8 mouse cellular contexts compared by ENCODE assay signal in the genomic region with DNA sequence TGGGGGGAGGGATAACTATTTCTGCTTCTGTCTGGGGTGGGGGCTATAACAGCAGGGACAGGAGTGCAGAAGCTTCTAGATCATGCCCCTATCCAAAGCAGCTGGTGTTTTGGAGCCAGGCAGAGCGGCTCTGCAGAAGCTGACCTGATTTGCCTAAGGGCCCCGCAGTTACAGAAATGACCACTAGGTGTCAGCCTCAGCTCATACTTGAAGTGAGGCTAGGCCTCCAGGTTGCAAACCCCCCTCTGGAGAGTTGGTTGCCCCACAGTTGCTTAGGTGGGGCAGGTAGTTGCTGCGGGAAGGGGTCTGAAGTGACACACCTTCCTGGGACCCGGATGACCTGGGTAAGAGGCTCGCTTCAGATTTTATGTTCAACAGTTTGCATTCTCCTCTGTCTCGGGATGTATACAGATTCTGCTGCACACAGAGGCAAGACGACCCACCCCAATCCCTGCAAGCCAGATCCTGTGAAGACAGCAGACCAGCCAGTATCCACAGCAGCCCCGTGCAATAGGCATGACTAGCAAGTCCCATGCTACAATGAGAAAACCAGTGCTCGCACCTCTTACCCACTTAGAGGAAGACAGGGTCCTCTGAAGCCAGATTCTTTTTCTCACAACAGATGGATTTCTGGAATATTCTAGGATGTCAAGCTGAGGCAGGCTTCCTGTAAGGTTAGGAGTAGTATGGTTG. TPM values are rescaled to one million over a fixed set of nuclear protein-coding genes. Genes with fewer than 3 reads are reported as not detected.
A peak's percentile ranks its signal among the peaks of the same experiment; 100 is the strongest.
DNase-seq lines count a peak whose midpoint lies in the region; ATAC-seq and TF ChIP-seq lines count a peak whose summit lies in the region.

No protein-coding gene starts in this region.

- no peak for ATAC-seq in heart, embryonic 11.5 days (replicated peaks; ENCODE audit: insufficient number of reproducible peaks, low FRiP score, low TSS enrichment)
- ATAC-seq in frontal cortex, adult (ENCODE audit: low TSS enrichment) = peak; percentile 42
- ATAC-seq in hindbrain, embryonic 14.5 days (ENCODE audit: low FRiP score) = 0 out of 2 replicates have a peak, but pooled peaks have one; percentile 18

- TF ChIP-seq CTCF in cerebellum, adult 2 months (IDR thresholded peaks at IDR 0.05; ENCODE audit: borderline replicate concordance, insufficient read depth, low read depth, low read length) = peak; percentile 96

- peaks cover 57% of the 10 kb centered on the region for H3K4me1 ChIP-seq in heart, embryonic 11.5 days (ENCODE audit: control insufficient read depth, insufficient read depth, low read length)
- peaks cover 16% of the 10 kb centered on the region for H3K4me1 ChIP-seq in cerebellum, adult 2 months (ENCODE audit: control insufficient read depth, insufficient read depth, low read length)
- H3K4me1 ChIP-seq in hindbrain, embryonic 14.5 days (replicated peaks; ENCODE audit: control insufficient read depth, insufficient read depth, low read length) = peaks cover 24% of the 10 kb centered on the region

- no peak for TF ChIP-seq POLR2A in cerebellum, adult 2 months (IDR thresholded peaks at IDR 0.05; ENCODE audit: borderline replicate concordance, insufficient read depth, low read length)

- H3K27ac ChIP-seq in heart, embryonic 11.5 days (ENCODE audit: low read depth, low read length) = no peak overlapping the region
- no peak overlapping the region for H3K27ac ChIP-seq in cerebellum, adult 2 months (ENCODE audit: insufficient read depth, low read length)
- no peak overlapping the region for H3K27ac ChIP-seq in hindbrain, embryonic 14.5 days

- peak; percentile 96 for DNase-seq in heart, adult 11 months
- DNase-seq in cerebellum, adult 2 months = peak; percentile 83 to 92
- peak; percentile 96 for DNase-seq in hindbrain, embryonic 14.5 days (ENCODE audit: low spot score)
- peak; percentile 81 to 85 for DNase-seq in left cerebral cortex, postnatal 36 days (ENCODE audit: low spot score in 2 of 2)
- peak; percentile 90 for DNase-seq in naive thymus-derived CD4-positive, alpha-beta T cell, adult 2 months (ENCODE audit: low read depth)
- peak; percentile 66 to 72 for DNase-seq in spleen, postnatal 36 days (ENCODE audit: low spot score in 2 of 2)

- no peaks in the 10 kb centered on the region for H3K36me3 ChIP-seq in heart, embryonic 11.5 days (ENCODE audit: control insufficient read depth, insufficient read depth, low read length)
- no peaks in the 10 kb centered on the region for H3K36me3 ChIP-seq in hindbrain, embryonic 14.5 days (replicated peaks; ENCODE audit: control insufficient read depth, insufficient read depth)

- H3K9me3 ChIP-seq in heart, embryonic 11.5 days (replicated peaks; ENCODE audit: control insufficient read depth, low read length) = no peaks in the 10 kb centered on the region
- no peaks in the 10 kb centered on the region for H3K9me3 ChIP-seq in hindbrain, embryonic 14.5 days (ENCODE audit: control insufficient read depth, low read length)

- H3K4me2 ChIP-seq in heart, embryonic 11.5 days = no peak overlapping the region
- no peak overlapping the region for H3K4me2 ChIP-seq in hindbrain, embryonic 14.5 days (replicated peaks)

- WGBS in heart, embryonic 11.5 days (ENCODE audit: insufficient replicate concordance) = 29% methylated on average over 9 of the region's 9 CpGs
- 23% methylated on average over 9 of the region's 9 CpGs for WGBS in cerebellum, adult 2 months
- 26% methylated on average over 9 of the region's 9 CpGs for WGBS in hindbrain, embryonic 14.5 days

- peaks cover 23% of the 10 kb centered on the region for H3K27me3 ChIP-seq in heart, embryonic 11.5 days (ENCODE audit: control insufficient read depth, insufficient read depth, low read length)
- no peaks in the 10 kb centered on the region for H3K27me3 ChIP-seq in cerebellum, adult 2 months (ENCODE audit: control insufficient read depth, insufficient read depth, low read length)
- H3K27me3 ChIP-seq in hindbrain, embryonic 14.5 days (ENCODE audit: control insufficient read depth, insufficient read depth, low read length) = 0 out of 2 replicates have a peak, but pooled peaks cover 4% of the 10 kb centered on the region

- intact Hi-C loops in left cerebral cortex, postnatal 36 days (cut with DNase I) = loop anchor here (1.0 to 10.0 kb wide), 2 partner anchors 401 to 433 kb away; a partner anchor contains a TSS

- no peak overlapping the region for H3K4me3 ChIP-seq in heart, embryonic 11.5 days (ENCODE audit: low read depth, low read length)
- no peak overlapping the region for H3K4me3 ChIP-seq in cerebellum, adult 2 months (replicated peaks; ENCODE audit: insufficient read depth, low read depth, low read length)
- H3K4me3 ChIP-seq in hindbrain, embryonic 14.5 days (replicated peaks; ENCODE audit: low read length) = no peak overlapping the region

- no peak overlapping the region for H3K9ac ChIP-seq in heart, embryonic 11.5 days (ENCODE audit: low read depth, low read length)
- H3K9ac ChIP-seq in hindbrain, embryonic 14.5 days = no peak overlapping the region

RNA-seq across cellular contexts. Expression of a gene that starts 2.3 kb away (rescaled TPM):
- 0.48 and 0.80 TPM in 2 replicates for polyA plus RNA-seq in heart, embryonic 11.5 days (2014; fragmentation: Nextera tagmentation; extraction: Ambion mirVana)
- 0.27 and 0.54 TPM in 2 replicates for polyA plus RNA-seq in cerebellum, adult 2 months (2012; rRNA removed)
- not detected in 2 replicates for polyA plus RNA-seq in hindbrain, embryonic 14.5 days (2014; fragmentation: Nextera tagmentation; extraction: Ambion mirVana)
- total RNA-seq in left cerebral cortex, postnatal 36 days (2021) = not detected

RNA-seq across cellular contexts. Expression of a gene that starts 44.6 kb away (rescaled TPM):
- 27.6 and 29.8 TPM in 2 replicates for polyA plus RNA-seq in heart, embryonic 11.5 days (2014; fragmentation: Nextera tagmentation; extraction: Ambion mirVana)
- 196 and 199 TPM in 2 replicates for polyA plus RNA-seq in cerebellum, adult 2 months (2012; rRNA removed)
- 114 and 116 TPM in 2 replicates for polyA plus RNA-seq in hindbrain, embryonic 14.5 days (2014; fragmentation: Nextera tagmentation; extraction: Ambion mirVana)
- total RNA-seq in left cerebral cortex, postnatal 36 days (2021) = 100 to 1,000 TPM; 177 to 186 TPM

RNA-seq across cellular contexts. Expression of a gene that starts 45.2 kb away (rescaled TPM):
- 131 and 135 TPM in 2 replicates for polyA plus RNA-seq in heart, embryonic 11.5 days (2014; fragmentation: Nextera tagmentation; extraction: Ambion mirVana)
- polyA plus RNA-seq in cerebellum, adult 2 months (2012; rRNA removed) = 78.4 and 84.2 TPM in 2 replicates
- polyA plus RNA-seq in hindbrain, embryonic 14.5 days (2014; fragmentation: Nextera tagmentation; extraction: Ambion mirVana) = 116 and 132 TPM in 2 replicates
- total RNA-seq in left cerebral cortex, postnatal 36 days (2021) = 10 to 100 TPM; 38.3 to 47.5 TPM
